Mouse (Mus musculus): Measurements from ENCODE around the gene Adat1.

Adat1 gene

DNA sequence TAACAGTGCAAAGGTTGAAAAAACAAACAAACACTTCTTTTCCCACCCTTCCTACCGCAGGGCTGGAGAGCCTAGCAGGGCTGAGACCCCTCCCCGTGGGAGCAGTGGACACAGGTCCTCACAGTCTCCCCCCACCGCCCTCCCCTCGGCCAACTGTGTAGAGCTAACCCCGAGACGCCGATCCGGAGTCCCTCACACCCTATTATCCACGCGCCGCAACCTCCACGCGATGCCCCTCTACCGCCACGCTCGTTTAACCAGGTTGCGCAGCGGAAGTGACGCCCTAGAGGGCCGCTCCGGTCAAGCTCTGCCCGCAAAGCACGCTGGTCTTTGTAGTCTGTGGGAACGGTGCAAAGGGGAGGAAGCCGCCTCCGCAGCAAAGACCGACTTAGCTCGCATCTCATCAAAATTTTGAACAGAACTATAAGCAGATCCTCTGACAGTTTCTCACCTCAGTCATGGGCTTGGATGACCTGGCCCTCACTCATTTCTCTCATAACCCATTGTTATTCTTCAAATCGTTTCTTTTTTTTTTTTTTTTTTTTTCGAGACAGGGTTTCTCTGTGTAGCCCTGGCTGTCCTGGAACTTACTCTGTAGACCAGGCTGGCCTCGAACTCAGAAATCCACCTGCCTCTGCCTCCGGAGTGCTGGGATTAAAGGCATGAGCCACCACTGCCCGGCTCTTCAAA, at the start of gene Adat1:
Gene Adat1 (minus strand): TSS at position 290 of the 690 bp plus-strand sequence.
- DNase-seq (ENCODE audit: low read depth, low spot score) = peak; percentile 89

- no peak for DNase-seq (ENCODE audit: low read depth, low spot score)
Measured at GRCm38 (mm10) chr8:112037521-112037920, 45.4 kb upstream of the Adat1 start.

DNA sequence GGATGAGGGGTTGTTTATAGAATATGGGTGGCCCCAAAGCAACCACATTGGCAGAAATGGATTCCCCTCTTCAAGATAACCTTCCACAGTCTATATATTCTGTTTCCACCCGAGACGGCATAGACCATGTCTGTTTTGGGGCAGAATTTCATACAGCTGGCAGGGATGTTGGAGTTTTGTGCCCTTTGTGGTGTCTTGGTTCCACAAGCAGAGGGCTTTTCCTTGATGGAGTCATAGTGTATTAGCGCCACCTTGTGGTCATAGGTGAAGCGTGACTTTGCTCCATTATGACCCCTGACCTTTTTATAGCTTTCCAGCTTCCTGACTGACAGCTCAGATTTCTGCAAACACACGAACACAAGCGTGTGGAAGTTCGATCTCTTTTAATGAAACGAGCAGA, 42.5 kb upstream of the Adat1 start:
- DNase-seq (ENCODE audit: low read depth, low spot score) = peak; percentile 66

- no peak for DNase-seq (ENCODE audit: low read depth, low spot score)
Measured at GRCm38 (mm10) chr8:112033071-112033470, 41.0 kb upstream of the Adat1 start.

DNA sequence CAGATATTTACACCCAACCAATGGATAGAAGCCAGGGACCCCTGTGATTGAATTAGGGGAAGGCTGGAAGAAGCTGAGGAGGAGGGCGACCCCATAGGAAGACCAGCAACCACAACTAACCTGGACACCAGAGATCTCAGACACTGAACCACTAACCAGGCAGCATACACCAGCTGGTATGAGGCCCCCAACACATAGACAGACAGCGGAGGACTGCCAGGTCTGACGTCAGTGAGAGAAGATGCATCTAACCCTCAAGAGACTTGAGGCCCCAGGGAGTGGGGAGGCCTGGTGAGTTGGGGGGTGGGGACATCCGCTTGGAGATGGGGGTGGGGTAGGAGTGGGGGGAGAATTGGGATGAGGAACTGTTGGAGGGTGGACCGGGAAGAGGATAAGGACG, 38.6 kb upstream of the Adat1 start:
- no peak for DNase-seq (ENCODE audit: low read depth, low spot score)

- DNase-seq (ENCODE audit: low read depth, low spot score) = no peak
Measured at GRCm38 (mm10) chr8:112029455-112029854, 37.4 kb upstream of the Adat1 start.

GRCm38 (mm10) chr8:112014936-112015335, 22.8 kb upstream of the Adat1 start, which contains the start of gene Gm6793:
Gm6793 (minus strand) TSS chr8:112015036.
- no peak for DNase-seq (ENCODE audit: low read depth, low spot score)

DNA sequence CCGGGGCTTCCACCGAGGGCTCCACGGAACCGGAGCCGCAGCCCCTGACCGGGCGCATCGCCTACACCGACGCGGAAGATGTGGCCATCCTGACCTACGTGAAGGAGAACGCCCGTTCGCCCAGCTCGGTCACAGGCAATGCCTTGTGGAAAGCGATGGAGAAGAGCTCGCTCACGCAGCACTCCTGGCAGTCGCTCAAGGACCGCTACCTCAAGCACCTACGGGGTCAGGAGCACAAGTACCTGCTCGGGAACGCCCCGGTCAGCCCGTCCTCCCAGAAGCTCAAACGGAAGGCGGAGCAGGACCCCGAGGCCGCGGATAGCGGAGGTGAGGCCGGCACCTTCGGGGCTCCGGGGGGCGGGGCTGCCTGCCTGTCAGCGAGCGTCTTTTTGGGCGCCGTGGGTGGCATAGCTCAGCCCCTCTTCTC, 19.7 kb upstream of the Adat1 start:
- peak; percentile 57 for DNase-seq (ENCODE audit: low read depth, low spot score)

DNA sequence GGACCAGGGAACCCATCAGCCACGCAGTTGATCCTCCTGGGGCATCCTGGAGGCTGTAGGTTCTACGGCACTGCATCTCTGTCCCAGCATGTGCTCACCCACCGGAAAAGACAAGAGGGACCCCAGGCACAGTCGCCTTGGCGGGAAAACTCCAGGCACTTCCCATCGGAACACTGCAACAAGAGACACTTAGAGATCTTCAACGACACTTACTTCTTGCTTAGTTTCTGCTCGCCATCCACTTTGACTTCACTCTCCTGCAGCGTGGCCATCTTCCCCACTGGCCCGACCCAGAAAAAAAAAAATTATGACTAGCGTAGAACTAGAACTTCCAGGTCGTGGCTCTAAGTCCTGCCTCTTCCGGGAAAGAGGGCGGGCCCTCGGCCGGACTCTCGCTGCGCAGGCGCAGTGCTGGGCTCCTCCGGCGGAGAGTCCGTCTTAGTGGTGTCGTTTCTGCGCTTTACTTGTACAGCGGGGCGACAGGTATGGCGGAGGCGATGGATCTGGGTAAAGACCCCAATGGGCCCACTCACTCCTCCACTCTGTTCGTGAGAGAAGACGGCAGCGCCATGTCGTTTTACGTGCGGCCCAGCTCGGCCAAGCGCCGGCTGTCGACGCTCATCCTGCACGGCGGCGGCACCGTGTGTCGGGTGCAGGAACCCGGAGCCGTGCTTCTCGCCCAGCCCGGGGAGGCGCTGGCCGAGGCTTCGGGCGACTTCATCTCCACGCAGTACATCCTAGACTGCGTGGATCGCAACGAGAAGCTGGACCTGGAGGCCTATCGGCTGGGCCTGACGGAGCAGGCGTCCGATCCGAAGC, 19.1 kb upstream of the Adat1 start, which contains the start of the genes Kars and Terf2ip:
Gene Kars (minus strand): TSS at position 327 of the 819 bp plus-strand sequence.
Gene Terf2ip (plus strand): TSS at position 402 of the 819 bp plus-strand sequence.
- peak; percentile 95 for DNase-seq (ENCODE audit: low read depth, low spot score)

DNA sequence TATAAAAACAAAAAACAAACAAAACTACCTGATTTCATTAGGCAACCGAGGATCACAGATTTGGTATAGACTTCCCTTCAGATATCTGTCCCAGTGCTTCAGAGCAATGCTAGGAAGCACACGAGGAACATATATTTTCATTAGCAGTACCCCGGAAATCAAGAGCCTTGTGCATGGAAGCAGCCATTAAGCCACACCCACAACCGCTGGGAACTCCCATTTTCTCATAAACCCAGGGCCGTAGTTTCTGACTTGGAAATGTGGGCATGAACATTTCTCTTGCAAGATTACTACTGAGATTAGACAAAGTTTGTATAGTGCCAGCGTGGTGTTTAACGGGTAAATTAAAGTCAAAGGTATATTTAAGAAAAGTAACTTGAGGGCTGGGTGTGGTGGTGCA, 17.5 kb upstream of the Adat1 start:
- no peak for DNase-seq (ENCODE audit: low read depth, low spot score)

- no peak for DNase-seq (ENCODE audit: low read depth, low spot score)
Measured at GRCm38 (mm10) chr8:112007669-112008068, 15.6 kb upstream of the Adat1 start.

DNA sequence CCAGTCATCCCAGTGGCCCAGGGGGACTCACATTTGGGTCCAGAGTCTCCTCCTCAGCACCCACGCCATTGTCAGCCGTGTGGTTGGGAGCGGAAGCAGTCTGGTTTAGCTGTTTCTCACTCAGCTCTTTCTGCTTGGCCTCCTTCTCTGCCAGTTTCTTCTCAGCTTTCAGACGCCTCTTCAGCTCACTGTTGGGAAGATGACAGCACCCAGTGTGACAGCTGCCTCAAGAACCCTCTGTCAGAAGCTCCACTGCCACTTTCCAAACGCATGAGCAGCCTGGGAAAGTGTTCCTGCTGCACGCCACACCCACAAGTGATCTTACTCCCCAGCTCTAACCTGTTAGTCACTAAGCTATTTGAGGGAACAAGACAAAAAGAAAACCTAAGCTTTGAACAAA, 13.5 kb upstream of the Adat1 start:
- peak; percentile 21 for DNase-seq (ENCODE audit: low read depth, low spot score)

DNA sequence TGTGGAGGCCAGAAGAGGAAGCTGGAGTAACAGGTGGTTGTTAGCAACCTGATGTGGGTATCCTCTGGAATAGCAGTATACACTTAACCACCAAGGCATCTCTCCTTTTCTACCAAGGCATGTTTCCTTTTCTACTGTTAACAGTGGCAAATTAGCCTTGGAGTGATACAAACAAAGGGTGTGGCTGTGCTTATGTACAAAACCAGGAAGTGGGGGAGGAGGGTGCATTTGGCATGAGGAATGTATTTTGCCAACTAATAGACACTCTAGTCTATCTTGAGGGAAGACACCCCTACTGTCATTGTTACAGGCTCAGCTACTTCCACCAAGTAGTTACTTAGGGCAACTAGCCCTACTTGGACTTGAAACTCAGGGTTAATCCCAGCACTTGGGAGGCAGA, 12.7 kb upstream of the Adat1 start:
- no peak for DNase-seq (ENCODE audit: low read depth, low spot score)

DNA sequence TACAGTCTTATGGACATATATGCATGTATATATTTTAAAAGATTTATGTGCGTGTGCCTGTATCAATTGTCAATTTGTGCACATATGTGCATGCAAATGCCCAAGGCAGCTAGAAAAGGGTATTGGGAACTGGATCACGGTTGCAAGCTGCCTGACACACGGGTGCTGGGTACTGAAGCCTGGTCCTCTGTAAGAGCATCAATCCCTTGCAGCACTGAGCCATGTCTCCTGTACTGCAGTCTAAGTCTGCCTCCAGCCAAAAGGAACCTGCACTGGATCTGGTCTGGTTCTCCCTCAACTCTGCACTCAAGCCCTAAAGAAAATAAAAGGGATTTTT, 569 bp upstream of the Adat1 start:
- DNase-seq (ENCODE audit: low read depth, low spot score) = no peak

DNA sequence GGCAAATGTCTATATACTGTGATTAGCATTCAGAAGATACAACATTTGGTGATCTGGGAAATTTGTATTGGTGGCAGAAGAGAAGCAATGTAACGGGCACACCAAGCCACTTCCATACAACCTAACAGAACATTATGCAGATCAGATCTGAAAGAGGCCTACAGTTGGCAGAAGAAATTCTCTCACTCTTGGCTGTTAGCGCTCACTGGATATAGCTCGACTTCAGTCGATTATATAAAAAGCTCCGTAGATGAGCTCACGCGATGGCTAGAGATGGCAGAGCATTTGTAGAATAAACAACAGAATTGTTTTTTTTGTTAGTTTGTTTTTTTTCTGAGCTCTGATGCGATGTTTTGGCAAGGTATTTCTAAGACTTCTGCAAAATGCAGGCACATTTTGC, 824 bp downstream of the Adat1 start:
- no peak for DNase-seq (ENCODE audit: low read depth, low spot score)

DNA sequence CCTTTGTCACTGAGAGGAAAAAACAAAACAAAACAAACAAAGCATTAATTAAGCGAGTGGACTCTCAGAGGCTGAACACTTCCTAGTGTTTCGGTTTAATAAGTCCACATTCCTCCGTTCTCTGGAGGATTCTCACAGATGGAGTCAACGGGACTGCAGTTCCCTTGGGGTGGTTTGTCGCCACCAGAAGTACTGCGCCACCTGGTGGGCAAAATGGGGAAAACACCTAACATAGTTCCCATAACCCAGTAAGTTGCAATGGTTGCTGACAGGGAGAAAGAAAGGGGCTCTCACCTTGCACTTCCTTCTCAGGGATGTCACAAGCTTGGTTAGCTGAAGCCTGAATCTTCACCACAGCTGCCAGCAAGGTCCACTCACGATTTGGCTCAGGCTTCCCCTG, 2.2 kb downstream of the Adat1 start:
- peak; percentile 84 for DNase-seq (ENCODE audit: low read depth, low spot score)

DNA sequence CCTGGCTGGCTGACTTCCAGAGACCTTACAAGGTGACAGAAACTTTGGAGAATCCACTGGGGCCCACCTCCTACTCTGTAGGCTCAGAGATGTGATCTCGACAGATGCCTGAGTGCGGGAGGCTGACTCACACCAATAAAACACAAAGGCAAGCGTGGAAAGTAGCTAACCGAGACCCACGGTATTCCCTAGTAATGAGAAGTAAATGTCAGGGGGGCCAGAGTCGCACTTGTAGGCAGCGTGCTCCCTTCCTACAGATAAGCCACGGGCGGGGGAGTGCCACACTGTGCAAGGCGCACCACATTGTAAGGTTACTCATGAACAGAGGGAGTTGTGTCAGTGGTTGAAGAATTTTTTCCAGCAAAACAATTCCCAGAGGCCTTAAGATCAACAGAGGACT, 7.6 kb downstream of the Adat1 start:
- DNase-seq (ENCODE audit: low read depth, low spot score) = no peak

DNA sequence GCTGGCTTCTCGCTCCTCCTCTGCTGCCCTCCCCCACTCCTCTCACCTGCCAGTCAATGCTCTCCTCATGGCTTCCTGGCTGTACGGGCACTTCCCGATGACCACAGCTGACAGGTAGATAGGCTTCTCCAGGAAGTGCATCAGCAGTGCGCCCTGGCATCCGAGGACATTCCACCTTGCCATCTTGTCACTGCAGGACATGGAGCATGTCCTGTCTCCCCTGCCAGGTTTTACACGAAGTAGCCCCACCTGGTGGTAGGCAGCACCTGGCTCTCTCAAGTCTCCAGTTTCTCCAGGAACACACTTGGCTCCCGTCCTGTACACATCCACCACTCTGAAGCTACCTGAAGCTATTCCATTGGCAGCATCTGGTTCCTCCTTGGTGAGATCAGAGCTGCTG, 10.0 kb downstream of the Adat1 start:
- DNase-seq (ENCODE audit: low read depth, low spot score) = peak; percentile 32

GRCm38 (mm10) chr8:111978147-111978546, 14.0 kb downstream of the Adat1 start:
- no peak for DNase-seq (ENCODE audit: low read depth, low spot score)

GRCm38 (mm10) chr8:111976326-111976725, 15.8 kb downstream of the Adat1 start:
- peak; percentile 75 for DNase-seq (ENCODE audit: low read depth, low spot score)

DNA sequence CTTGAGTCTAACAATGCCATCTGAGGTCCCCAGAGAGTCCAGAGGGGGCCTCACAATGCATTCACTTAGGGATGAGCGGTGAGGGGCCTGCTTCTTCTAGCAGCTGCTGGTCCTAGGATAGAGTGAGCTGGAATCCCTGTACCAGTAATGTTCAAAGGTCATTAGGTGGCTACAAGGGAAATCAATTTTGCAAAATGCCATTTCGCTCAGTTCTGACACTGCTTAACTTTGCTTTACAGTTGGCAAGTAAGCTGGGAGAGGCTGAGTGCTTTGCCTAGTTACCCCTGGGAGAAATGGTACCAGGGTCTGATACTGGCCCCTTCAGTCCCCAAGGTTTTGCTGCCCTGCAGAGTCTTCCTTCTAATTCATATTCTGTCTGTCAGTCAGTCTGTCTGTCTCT, 16.4 kb downstream of the Adat1 start:
- no peak for DNase-seq (ENCODE audit: low read depth, low spot score)

DNA sequence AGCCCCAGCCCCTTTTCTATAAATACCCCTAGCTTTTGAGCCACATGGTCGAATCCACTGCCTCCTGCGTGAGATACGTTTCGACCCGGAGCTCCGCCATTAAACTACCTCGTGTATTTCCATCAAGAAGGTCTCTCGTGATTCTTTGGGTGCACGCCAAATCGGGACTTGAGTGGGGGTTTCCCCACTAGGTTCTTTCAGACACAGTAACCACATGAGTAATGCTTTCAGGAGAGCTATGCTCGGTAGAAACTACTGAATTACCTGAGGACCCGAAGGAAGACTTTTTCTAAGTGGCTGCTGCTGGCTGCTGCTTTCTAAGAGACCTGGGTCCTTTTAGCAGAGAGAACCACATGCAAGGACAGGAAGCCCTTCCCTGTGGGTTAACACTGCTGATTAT, 18.0 kb downstream of the Adat1 start:
- DNase-seq (ENCODE audit: low read depth, low spot score) = peak; percentile 54

GRCm38 (mm10) chr8:111968991-111969390, 23.1 kb downstream of the Adat1 start:
- no peak for DNase-seq (ENCODE audit: low read depth, low spot score)

Measured in CD4-positive helper T cell, adult 2 months (primary cell).